Mouse (Mus musculus) CD4-positive helper T cell, adult 2 months (primary cell): ENCODE results near the gene Fam126b.
A peak's percentile ranks its signal among the peaks of the same experiment; 100 is the strongest.
"Not testable (repeated sequence)": the region's sequence is repeated elsewhere in the genome, so short reads cannot be mapped to it uniquely, and the experiment has no call there.

ENCODE experiments used
- DNase-seq: peaks from one replicate; pipeline ENCODE4 v3.0.0-alpha.2; 2012; ENCODE audit warnings: low read depth, missing footprints, low spot score

Fam126b gene

DNA sequence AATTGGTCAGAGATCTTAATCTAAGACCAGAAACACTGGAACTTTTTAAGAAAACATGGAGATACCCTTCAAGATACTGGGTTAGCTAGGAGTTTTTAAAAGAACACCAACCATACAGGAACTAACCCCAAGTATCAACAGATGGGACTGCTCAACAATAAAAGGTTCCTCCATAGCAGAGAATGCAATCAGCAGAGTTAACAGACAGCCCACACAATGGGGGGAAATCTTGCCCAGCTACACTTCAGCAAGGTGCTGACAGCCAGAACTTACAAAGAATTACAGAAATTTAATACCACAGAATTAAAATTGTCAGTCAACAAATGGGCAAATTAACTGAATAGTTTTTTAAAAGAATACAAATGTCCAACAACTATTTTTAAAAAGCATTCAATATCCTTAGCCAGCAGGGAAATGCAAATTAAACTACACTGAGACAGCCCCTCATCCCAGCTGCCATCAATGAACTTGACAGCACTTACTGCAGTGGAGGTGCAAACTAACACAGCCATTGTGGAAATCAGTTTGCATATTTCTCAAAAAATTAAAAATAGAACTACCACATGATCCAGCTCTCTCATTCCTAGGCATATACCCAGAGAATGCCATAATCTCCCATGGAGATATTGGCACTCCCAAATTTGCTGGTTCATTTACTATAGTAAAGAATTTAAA lies 17.5 kb downstream of the Fam126b start:
- DNase-seq, result no peak

DNA sequence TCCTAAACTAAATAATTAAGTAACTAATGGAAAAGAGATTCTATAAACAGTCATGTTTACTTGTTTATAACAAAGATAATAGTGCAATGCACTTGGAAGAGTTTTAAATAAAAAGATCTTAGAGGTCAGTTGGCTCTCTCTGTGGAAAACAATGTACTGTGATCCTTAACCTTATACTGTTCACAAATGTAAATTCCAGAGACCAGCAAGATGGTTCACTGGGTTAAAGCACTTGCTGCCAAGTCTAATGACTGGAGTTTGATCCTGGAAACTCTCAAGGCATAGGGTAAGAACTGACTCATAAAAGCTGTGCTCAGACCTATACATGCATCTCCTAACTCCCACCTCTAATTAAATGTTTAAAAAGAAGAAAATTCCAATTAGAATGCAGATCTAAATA lies 19.5 kb downstream of the Fam126b start:
- no peak for DNase-seq

DNA sequence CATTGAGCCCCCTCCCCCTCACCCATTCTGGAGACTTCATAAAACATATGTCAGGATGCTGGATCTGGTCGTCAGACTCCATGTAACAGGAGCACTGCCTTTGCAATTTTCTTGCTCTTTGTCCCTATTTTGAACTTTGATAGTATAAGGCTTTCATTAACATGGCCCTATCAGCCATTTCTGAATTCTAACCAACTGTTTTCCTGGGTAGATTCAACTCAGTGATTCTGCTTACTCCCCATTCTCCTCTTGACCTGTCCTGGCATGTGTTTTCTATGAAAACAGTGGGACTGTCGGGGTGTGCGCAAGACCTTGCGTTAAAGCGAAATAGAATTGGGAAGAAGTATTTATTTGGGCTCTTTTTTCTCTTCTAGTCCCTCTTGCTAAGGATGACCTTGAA lies 21.1 kb downstream of the Fam126b start:
- DNase-seq, result no peak

DNA sequence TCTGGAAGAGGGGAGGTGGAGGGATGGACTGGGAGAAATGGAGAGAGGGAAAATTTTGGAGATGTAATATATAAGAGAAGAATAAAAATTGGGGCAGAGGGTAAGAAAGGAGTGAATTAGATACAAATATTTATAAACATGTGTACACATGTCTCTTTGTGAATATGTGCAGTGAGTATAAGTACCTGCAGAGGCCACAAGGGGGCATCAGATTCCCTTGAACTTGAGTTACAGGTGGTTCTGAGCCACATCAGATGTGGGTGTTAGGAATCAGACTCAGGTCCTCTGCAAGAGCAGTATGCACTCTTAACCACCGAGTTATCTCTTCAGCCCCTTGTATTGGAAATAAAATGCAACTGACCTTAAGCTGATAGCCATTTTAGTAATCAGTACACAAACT lies 23.7 kb downstream of the Fam126b start:
- peak; percentile 56 for DNase-seq

DNA sequence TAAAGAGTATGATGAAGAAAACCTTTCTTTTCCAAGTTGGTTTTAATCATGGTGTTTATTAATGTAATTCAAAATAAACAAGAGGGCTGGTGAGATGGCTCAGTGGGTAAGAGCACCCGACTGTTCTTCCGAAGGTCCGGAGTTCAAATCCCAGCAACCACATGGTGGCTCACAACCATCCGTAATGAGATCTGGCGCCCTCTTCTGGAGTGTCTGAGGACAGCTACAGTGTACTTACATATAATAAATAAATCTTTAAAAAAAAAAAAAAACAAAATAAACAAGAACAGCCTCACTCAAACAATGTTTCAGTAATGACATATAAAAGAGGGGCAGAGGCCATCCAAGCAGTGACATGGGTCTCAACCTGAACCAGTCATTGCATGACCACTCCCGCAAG lies 25.8 kb downstream of the Fam126b start:
- DNase-seq, result not testable (repeated sequence)

DNA sequence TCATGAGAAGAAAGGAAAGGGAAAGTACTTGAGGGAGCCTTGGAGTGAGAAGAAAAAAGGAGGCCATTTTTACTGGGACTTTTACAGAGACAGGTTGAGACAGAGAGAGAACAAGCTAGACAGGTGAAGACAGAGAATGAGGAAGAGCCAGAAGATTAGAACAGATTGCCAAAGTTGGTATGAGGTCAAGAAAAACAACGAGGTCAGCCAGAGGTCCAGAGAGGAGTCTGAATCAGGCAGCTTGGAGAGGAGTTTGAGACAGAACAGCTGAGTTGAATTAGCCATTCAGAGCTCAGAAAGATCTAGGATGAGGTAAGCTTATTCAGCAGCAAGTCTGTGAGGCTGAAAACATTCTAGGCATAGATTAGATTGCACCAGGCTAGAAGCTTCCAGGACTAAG lies 44.7 kb downstream of the Fam126b start:
- DNase-seq, result no peak

DNA sequence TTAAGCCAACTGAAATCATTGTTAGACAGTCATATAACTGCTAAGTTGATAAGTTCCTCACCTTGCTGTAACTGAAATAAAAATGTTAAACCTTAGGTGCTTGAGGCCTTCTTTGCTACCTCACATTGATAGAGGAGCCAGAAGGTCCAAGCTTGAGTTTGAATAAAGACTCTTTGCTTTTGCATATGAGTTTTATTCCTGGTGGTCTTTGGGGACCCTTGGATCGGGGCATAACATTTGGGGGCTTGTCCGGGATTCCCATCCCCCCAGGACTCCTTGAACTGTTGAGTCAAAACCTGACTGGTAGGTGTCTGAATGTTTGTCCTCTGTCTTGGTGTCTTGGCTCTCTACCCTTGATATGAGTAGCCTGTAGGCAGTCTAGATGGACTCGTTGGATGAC lies 78.9 kb downstream of the Fam126b start:
- no peak for DNase-seq

DNA sequence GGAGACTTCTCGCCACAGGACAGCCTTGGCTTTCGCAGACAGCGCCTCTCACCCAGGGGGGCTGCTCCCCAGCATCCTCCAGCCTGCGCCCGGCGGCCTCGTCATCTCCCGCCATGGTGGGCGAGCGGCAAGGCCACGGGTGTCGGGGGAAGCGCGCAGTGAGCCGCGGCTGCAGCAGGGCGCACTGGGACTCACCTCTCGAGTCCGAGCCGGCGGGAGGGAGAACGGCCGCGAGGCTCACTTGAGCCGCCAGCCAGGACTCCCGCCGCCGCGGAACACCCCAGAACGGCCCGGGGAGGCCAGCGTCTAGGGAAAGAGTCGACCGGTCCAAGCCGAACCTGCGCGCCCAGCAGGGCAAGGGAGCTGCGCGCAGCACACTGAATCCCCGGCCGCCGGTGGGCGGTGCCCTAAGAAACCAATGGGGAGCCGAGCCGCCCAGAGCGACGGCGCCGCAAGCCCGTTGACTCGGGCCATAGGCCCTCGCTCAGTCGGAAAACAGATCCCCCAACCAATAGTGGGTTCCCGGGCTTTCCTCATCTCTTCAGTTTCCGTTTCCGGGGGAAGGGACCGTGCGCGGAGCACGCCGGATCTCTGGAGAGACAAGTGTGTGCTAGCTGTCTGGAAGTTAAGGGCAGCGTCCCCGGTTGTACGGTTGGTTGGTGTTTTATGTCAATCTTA lies 81.4 kb downstream of the Fam126b start, which contains the start of gene Orc2:
Gene Orc2, minus strand, starts transcription at position 533 of the 678 bp plus-strand sequence.
- peak; percentile 95 for DNase-seq

DNA sequence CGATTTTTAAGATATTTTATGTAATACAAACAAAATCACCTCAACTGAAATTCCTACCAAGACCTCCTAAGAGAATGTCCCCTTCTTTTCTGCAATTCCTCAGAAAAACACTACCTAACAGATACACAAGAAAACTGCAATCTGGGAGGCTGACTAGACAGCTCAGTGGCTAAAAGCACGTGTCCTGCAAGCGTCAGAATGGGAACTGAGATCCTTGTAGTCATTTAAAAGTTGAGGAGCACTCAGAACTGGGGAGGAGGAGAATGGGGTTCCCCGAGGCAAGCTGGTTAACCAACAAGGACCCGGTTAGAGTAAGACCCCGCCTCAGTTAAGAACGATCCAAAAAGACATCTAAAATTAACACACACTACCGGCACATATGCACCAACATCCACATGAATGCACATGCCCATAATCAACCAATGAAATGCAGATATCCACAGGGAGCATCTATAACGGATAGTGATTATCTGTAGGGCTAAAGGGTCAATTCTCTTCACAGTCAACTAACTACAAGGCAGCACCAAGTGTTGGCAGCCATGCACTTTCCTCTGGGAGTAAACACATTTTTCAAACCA lies 82.2 kb downstream of the Fam126b start:
- no peak for DNase-seq

DNA sequence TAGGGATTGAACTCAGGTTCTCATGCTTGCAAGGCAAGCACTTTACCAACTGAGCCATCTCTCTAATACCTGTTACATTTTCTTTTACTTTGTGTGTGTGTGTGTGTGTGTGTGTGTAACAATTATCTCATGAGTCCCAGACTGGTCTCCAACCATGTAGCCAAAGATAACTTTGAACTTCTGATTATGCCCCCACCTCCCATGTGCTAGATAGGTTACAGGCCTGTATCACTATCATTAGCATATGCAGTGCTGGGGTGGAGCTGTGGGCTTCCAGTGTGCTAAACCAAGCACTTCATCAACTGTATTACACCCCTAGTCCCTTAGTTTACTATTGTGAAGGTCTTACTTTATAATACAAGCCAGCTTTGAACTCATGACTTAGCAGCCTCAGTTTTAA lies 83.0 kb downstream of the Fam126b start:
- no peak for DNase-seq

DNA sequence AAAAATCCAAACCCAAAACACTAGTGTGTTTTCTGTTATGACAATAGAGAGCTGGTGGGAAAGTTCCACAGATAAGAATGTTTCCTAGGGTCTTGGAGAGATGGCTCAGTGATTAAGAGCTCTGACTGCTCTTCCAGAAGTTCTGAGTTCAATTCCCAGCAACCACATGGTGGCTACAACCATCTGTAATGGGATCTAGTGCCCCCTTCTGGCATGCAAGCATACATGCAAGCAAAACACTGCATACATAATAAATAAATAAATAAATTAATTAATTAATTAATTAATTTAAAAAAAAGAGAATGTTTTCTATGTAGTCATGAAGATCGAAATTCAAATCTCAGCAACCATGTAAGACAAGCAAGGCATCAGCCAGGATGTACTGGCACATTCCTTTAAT lies 87.4 kb downstream of the Fam126b start:
- no peak for DNase-seq

DNA sequence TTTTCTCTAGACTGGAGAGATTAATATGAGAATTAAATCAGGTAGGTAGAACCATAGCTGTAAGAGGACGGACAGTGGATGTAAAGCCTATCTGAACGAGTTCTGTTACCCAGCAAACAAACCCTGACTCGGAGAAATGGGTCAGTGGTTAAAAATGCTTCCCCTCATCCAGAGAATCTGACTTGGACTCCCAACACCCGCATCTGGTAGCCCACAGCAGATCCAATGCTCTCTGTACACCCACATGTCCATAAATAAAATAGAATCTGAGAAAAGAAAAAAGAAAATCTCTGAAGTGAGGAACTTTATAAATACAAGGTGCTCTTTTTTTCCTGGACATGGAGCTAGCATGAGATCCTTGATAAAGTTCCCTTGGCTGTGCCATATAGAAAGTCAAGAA lies 88.4 kb downstream of the Fam126b start:
- DNase-seq, result no peak

DNA sequence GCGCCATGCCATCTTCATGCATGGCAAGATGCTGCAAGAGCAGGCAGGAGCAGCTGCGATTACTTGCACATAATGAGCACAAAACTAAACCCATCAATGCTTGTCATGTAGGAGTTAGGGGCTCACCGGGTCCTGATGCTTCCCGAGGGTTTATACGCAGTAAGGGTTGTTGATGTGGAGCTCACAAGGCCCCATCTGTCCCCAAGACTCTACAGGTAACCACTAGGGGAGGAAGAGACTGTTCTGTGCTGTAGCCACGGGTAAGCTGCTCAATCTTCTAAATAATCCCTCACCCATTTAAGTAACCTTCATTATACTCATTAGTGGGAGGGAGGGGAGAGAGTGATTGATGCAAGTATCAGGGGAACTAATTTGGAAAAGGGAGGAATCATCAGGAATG lies 90.5 kb downstream of the Fam126b start:
- DNase-seq, result no peak

DNA sequence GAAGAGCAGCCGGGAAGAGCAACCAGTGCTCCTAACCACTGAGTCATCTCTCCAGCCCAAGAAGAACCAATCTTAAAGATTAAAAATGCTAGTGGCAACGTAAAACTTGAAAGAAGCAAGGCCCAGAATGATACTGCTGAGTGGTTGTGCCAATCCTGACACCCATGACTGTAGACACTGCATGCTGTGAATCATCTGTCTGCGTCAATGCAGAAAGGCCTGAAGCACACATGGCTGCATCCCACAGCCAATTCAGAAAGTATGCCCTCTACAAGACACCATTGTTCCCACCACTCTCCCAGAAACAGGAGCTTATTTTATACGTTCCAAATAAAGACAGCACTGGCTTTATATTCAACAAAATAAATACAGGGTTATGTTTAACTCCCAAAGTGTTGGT lies 103.5 kb downstream of the Fam126b start:
- DNase-seq, result no peak

DNA sequence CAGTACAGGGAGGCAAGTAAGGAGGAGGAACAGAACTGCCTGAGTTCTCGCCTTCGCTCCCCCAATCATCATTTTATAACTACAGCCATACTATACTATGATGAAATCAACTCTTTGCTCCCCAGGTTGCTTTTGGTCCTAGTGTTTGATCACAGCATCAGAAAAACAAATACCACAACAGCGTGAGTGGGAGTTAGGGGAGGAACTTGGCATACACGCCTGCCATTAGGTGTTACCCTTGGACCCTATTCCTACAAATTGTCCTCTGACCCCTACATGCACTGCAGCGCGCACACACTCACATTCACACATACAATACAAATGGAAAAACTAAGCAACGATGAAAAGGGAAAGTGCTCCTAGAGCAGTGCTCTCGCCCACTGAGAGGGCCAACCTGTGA lies 110.5 kb downstream of the Fam126b start:
- no peak for DNase-seq
